Mouse (Mus musculus): Measurements from ENCODE around the gene Zfc3h1.
A peak's percentile ranks its signal among the peaks of the same experiment; 100 is the strongest.

Zfc3h1 gene

GRCm38 (mm10) chr10:115385018-115386002 lies 551 bp downstream of the Zfc3h1 start:
- DNase-seq, result peak; percentile 71

DNA sequence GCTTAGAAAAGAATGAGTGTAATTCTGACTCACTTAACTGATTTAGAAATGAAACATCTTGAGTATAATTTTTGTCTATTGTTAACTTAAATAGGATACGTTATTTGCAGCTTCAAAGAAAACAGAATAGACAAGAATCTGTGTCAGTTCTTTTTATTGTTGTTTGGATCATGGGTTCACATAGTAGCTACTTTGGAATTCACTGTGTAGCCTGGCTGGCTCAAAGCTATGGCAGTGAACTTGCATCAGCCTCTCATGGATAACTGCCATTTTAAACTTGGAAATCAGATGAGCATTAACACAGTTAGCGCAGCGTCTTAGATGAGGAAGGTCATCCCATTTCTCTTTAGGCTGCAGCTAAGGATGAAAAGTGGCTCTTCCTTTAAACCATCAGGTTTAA lies 3.1 kb downstream of the Zfc3h1 start:
- no peak for DNase-seq

GRCm38 (mm10) chr10:115391076-115391475 lies 6.3 kb downstream of the Zfc3h1 start:
- no peak for DNase-seq

DNA sequence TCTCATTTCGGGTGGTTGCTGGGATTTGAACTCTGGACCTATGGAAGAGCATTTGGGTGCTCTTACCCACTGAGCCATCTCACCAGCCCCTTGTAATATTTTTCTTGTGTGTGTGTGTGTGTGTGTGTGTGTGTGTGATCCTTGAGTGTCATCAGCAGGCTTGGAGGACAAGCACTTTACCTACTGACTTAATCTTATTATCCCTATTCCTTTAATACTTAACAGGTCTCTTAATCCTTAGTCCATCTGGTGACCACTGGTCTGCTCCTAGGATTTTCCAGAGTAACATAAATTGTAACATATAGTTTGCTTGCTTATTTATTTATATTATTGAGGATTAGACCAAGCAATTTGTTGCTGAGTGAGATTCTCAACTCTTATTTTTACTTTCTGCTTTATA lies 7.1 kb downstream of the Zfc3h1 start:
- DNase-seq, result peak; percentile 61

GRCm38 (mm10) chr10:115406393-115406792 lies 21.6 kb downstream of the Zfc3h1 start:
- peak; percentile 72 for DNase-seq

GRCm38 (mm10) chr10:115413496-115413895 lies 28.7 kb downstream of the Zfc3h1 start:
- no peak for DNase-seq

- DNase-seq, result no peak
These were observed 29.3 kb downstream of the Zfc3h1 start for GRCm38 (mm10) chr10:115414056-115414455.

DNA sequence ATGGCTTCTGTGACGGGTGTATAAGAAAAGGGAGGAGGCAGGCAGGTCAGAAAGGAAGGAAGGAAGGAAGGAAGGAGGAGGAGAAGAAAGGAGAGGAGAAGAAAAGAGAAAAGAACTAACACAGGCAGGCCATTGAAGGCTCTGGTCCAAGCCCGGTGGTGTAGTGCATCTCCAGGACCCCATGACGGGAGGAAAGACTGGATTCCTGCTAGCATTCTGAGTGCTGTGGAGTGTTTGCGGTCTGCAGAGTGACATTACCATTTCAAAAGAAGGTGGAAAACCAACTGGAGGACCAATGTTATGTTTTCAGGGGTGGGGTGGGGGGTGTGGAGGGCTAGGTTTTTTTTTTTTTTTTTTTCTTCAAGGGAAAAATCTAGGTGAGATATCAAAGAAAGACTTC lies 37.2 kb downstream of the Zfc3h1 start:
- no peak for DNase-seq

DNA sequence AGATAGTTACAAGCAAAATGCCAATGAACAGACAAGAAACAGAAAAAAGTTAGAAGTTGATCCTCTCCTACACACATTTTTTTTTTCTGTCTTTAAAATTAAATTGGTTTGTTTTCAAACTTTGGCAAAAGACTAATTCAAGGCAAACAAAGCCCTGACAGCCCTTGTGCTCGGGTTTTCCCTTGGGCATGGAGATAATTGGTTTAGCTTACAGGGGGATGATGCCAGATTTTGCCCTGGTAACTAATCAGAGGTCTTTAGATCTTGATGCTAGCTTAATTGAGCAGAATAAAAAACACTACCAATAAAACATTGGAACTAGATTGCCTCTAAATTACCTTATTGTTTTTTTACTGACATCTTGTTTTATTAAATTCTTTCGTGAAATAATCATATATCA lies 40.6 kb downstream of the Zfc3h1 start:
- peak; percentile 37 for DNase-seq

GRCm38 (mm10) chr10:115437286-115437685 lies 52.5 kb downstream of the Zfc3h1 start:
- DNase-seq, result peak; percentile 11

- DNase-seq, result no peak
These were observed 63.9 kb downstream of the Zfc3h1 start for GRCm38 (mm10) chr10:115448614-115449013.

DNA sequence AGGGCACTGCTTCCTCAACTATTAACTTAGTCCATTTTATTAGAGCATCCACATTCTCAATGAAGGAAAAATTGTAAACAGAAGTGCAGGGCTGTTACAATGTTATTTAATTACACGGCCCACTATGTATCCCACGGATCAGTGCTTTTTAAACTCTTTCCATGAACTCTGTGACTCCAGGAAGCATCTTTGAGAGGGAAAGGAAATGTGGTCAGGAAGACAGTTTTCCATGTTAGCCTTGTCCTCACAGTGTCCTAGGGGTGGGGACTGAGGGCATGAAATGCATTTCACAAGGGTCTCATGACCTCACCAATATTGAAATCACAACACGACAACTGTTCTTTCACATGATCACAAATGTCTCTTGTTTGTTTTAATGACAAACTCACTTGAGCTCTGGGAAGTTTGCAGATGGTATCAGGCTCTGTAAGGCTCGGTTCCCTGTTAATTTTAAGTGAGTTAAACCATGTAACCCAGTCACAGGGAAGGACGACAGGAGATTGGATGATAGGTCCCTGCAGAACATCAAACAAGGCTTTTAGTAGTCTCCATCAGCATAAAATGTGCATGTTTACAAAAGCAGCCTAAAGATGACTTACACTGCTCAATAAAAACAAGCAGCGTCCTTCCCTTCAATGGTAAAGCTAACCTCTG lies 72.7 kb downstream of the Zfc3h1 start:
- DNase-seq, result no peak

DNA sequence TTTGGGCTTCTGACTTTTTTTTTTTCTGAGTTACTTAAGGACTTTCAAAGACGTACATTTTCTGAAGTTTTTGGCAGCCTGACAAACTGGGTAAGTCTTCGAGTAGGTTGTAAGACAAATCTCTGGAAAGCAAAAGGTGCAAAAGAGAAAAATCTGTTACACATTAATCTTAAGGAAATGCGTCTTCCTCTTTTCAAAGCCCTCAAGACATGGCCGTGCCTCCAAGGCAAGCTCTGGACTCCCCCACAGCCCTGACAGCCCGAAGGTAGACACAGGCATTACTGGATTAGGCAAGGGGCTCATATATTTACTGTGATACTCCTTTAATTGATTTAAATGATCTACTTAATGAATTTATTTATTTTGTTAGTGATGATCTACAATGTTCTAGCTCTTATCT lies 77.9 kb downstream of the Zfc3h1 start:
- no peak for DNase-seq

GRCm38 (mm10) chr10:115465072-115465471 lies 80.3 kb downstream of the Zfc3h1 start:
- DNase-seq, result no peak

GRCm38 (mm10) chr10:115465778-115466177 lies 81.0 kb downstream of the Zfc3h1 start:
- DNase-seq, result no peak

DNA sequence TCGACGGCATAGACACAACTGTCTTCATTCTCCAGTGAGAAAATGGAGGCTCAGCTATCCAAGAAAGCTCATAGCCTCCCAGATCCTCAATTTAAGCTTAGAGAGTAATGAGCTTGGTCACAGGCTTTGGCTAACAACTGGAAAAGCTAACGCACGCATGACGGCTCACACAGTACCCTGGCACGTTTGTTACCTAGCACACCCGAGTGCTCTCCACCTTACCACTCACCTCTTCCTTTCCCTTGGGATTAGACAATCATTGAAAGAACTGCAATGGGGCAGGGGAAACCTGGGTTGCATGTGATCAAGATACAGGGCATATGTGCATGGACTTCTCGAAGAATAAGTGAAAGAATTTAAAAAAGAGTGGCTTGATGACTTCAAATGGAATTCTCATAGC lies 83.2 kb downstream of the Zfc3h1 start:
- no peak for DNase-seq

DNA sequence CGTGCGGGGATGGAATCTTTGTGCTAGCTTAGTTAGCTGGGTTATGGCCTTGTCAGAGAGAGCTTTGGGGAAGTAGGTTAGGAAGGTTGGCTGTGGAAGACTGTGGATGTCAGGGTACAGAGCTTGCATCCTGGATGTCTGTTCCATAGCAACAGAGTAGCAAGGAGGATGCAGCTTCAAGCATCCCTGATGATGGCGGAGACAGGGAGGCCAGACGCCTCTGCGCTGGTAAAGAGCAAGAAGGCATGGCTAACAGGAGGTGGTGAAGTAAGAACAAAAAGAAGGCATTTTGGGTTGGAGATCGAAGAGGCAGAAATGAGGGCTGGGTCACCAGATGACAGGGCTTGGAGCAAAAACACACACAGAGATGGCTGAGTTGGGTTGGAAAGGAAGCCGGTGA lies 83.9 kb downstream of the Zfc3h1 start:
- DNase-seq, result no peak

- peak; percentile 78 for DNase-seq
These were observed 84.3 kb downstream of the Zfc3h1 start for GRCm38 (mm10) chr10:115469040-115469439.

DNA sequence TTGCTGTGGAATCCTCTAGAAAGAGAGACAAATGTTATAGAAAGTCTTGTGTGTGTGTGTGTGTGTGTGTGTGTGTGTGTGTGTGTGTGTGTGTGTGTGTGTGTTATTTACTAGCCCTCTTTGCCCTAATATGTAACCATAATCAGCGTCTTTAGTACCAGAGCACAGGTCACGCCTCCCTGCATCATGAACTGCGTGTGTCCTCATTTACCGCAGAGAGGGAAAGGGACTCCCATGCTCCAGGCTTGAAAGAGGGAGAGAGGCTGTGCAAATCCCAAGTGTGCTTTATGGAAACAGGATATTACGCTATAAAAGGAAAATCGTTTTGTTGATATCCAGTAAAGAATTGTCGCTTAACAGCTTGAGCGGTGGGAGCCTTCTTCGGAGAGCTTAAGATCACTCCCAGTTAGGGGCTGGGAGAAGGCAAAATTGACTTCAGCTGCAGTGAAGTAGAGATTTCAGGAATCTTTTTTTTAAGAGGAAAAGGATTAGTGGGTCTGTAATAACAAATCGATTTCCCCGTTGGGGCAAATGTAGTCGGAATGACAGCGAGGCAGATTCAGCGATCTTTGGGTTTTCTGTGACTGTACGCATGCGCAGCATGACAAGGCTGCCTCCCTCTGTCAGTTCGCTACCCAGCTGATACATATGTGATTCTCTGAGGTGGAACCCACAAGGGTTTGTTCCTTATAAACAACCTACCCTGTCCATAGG lies 86.0 kb downstream of the Zfc3h1 start:
- DNase-seq, result no peak

DNA sequence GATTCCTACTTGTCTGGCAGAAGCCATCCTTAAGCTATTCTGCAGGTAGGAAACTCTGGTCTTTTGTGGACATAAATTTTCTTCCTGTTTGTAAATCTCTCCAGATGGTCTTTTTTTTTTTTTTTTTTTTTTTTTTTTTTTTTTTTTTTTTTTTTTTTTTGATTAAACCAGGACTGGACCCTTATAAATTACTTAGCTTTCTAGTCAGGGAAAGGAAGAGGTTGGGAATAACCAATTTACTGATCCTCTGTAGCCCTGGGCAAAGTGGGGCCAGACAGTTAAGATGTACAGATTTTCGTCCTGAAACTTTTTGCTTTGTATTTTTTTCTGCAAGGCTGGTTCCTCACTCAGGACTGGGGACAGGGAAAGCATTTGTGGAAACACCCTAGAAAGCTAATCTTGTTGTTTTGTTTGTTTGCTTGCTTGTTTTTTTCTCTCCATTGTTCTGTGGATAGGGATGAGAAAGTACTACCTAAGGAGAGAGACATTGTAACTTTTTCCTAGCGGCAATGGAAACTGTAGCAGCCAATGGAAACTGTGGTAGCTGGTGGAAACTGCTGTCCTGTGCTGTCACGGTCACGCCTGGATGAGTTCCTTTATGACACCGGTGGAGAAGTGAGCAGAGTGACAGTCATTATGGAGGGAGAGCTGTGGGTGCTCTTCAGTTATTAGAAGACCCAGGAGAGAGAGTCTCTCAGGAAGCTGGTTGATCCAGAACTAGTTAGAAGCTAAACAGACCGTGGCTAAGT lies 88.6 kb downstream of the Zfc3h1 start:
- no peak for DNase-seq

DNA sequence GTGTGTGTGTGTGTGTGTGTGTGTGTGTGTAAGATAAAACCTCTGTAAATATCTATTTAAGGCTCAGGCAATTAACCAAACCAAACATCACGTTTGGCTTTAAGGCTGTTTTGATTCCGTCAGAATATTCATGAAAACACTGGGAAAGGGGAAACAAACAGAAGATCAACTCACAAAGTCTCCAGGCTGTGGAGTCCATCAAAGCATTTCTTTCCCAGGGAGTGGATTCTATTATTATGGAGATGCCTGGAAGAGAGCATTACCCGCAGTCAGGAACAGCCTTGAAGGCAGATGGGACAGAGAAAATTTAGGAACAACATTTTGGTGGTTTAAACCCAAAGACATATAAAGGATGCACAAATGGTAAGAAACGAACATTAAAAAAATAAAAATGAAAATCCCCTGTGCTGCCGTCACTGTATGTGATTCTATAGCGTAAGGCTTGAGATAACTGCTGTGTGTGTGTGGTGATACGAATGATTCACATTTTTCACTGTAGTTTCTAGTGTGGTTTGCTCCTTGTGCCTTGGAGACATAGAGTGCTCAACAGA lies 90.3 kb downstream of the Zfc3h1 start:
- DNase-seq, result no peak

- no peak for DNase-seq
These were observed 91.7 kb downstream of the Zfc3h1 start for GRCm38 (mm10) chr10:115476506-115476905.
